Mouse (Mus musculus) spleen, postnatal 10 days (tissue): Measurements from ENCODE around the gene Sirt3.

Experiments used
- DNase-seq, 2 experiments: peaks; one replicate each; pipeline ENCODE4 v3.0.0; 2021 to 2022; ENCODE audit warnings: low spot score in 2 of 2

Sirt3 gene

GRCm38 (mm10) chr7:140848591-140848990, 33.5 kb downstream of the Sirt3 start:
- DNase-seq = no peak

- DNase-seq = no peak
These were observed 34.1 kb downstream of the Sirt3 start, which contains the start of gene Odf3 for GRCm38 (mm10) chr7:140847755-140848580. Gene Odf3 (plus strand): TSS chr7:140847805.

GRCm38 (mm10) chr7:140846676-140847075, 35.4 kb downstream of the Sirt3 start:
- no peak for DNase-seq

GRCm38 (mm10) chr7:140845683-140846082, 36.4 kb downstream of the Sirt3 start:
- peak in 1 of 2 experiments; percentile 17 for DNase-seq

- peak; percentile 87 to 95 for DNase-seq
These were observed 37.0 kb downstream of the Sirt3 start, which contains the start of gene Scgb1c1 for GRCm38 (mm10) chr7:140844905-140845665. Gene Scgb1c1 (plus strand): TSS chr7:140845547.

GRCm38 (mm10) chr7:140843806-140844205, 38.3 kb downstream of the Sirt3 start:
- DNase-seq = no peak

- DNase-seq = no peak
These were observed 41.1 kb downstream of the Sirt3 start for GRCm38 (mm10) chr7:140840750-140841735.

GRCm38 (mm10) chr7:140839556-140839955, 42.6 kb downstream of the Sirt3 start:
- DNase-seq = no peak

- DNase-seq = no peak
These were observed 45.6 kb downstream of the Sirt3 start for GRCm38 (mm10) chr7:140836243-140837115.

GRCm38 (mm10) chr7:140835758-140836087, 46.4 kb downstream of the Sirt3 start:
- DNase-seq = no peak

GRCm38 (mm10) chr7:140834968-140835757, 46.9 kb downstream of the Sirt3 start, which contains the start of gene Urah:
Gene Urah (plus strand): TSS chr7:140835018.
- DNase-seq = no peak

GRCm38 (mm10) chr7:140833341-140833740, 48.8 kb downstream of the Sirt3 start:
- DNase-seq = no peak

- no peak for DNase-seq
These were observed 50.7 kb downstream of the Sirt3 start for GRCm38 (mm10) chr7:140831447-140831846.

GRCm38 (mm10) chr7:140828171-140828881, 53.8 kb downstream of the Sirt3 start:
- no peak for DNase-seq

GRCm38 (mm10) chr7:140822731-140823130, 59.4 kb downstream of the Sirt3 start:
- no peak for DNase-seq

GRCm38 (mm10) chr7:140821653-140822329, 60.3 kb downstream of the Sirt3 start, which contains the start of gene Zfp941:
Gene Zfp941 (minus strand): TSS chr7:140822178.
- DNase-seq = peak in 1 of 2 experiments; percentile 27

- no peak for DNase-seq
These were observed 60.8 kb downstream of the Sirt3 start for GRCm38 (mm10) chr7:140821305-140821652.

- no peak for DNase-seq
These were observed 61.9 kb downstream of the Sirt3 start for GRCm38 (mm10) chr7:140820173-140820572.
